Mouse (Mus musculus) intestine, embryonic 14.5 days (tissue): ENCODE measurements around the gene Tcn2. TPM values are rescaled to one million over a fixed set of nuclear protein-coding genes. Genes with fewer than 3 reads are reported as not detected.
"Not testable (repeated sequence)": the region's sequence is repeated elsewhere in the genome, so short reads cannot be mapped to it uniquely, and the experiment has no call there.

Source experiments
- ATAC-seq: fragments of 200-750 bp; cut with Nextera tagmentation; replicated peaks from 2 replicates; pipeline ENCODE4 v1.8.0; 2017; ENCODE audit warnings: low read depth, moderate number of reproducible peaks, moderate TSS enrichment, moderate library complexity; ENCODE audit not compliant: low FRiP score, low TSS enrichment
- DNase-seq: peaks from one replicate; pipeline ENCODE4 v3.0.0-alpha.2; 2018; ENCODE audit warnings: low spot score
- H3K27ac ChIP-seq: fragments of 300-500 bp; sonication (generic); 2 replicates; pipeline ENCODE4 v1.5.1; 2014; ENCODE audit warnings: low read depth, mild to moderate bottlenecking, control low read depth
- H3K27me3 ChIP-seq: fragments of 300-500 bp; sonication (generic); replicated peaks from 2 replicates; pipeline ENCODE4 v1.6.1; 2014; ENCODE audit warnings: low read length, control low read depth; ENCODE audit not compliant: control insufficient read depth, insufficient read depth
- H3K36me3 ChIP-seq: fragments of 300-500 bp; sonication (generic); 2 replicates; pipeline ENCODE4 v1.6.1; 2014; ENCODE audit warnings: low read length, control low read depth; ENCODE audit not compliant: control insufficient read depth, insufficient read depth
- H3K4me1 ChIP-seq: fragments of 300-500 bp; sonication (generic); replicated peaks from 2 replicates; pipeline ENCODE4 v1.6.1; 2014; ENCODE audit warnings: low read length, control low read depth, mixed read lengths; ENCODE audit not compliant: control insufficient read depth, insufficient read depth
- H3K4me2 ChIP-seq: fragments of 300-500 bp; sonication (generic); 2 replicates; pipeline ENCODE4 v1.6.1; 2014; ENCODE audit warnings: low read length
- H3K4me3 ChIP-seq: fragments of 300-500 bp; sonication (generic); 2 replicates; pipeline ENCODE4 v1.5.1; 2014; ENCODE audit warnings: low read depth, low read length, control low read depth, mixed read lengths
- H3K9ac ChIP-seq: fragments of 300-500 bp; sonication (generic); 2 replicates; pipeline ENCODE4 v1.6.1; 2014; ENCODE audit warnings: mild to moderate bottlenecking, low read length
- H3K9me3 ChIP-seq: fragments of 300-500 bp; sonication (generic); 2 replicates; pipeline ENCODE4 v1.6.1; 2016; ENCODE audit warnings: low read length, control low read depth; ENCODE audit not compliant: control insufficient read depth
- WGBS: fragments of 180-500 bp; shearing (Covaris S2); extraction: QIAGEN DNeasy Blood & Tissue Kit; methylation state at CpG from one replicate; pipeline ENCODE4 v1.1.7; 2014; 5-methylcytosine and 5-hydroxymethylcytosine counted together
- polyA plus RNA-seq: library from polyadenylated mRNA; unstranded; fragments of >200 nt; fragmentation: Nextera tagmentation; extraction: Ambion mirVana; gene quantifications from 2 replicates; pipeline ENCODE4 v1.2.1, GENCODE M21; 2014

Tcn2 gene
- polyA plus RNA-seq, 1 experiment from 2014 or later = 37.9 TPM

- peak overlapping the region; percentile 87 for H3K4me3 ChIP-seq
- H3K27ac ChIP-seq = peak overlapping the region; percentile 70
- ATAC-seq (0 out of 2 replicates have a peak, but pooled peaks have one; percentile 20), DNase-seq (peak; percentile 41)
- H3K4me2 ChIP-seq = peak overlapping the region; percentile 79
- WGBS = 14% methylated on average over 11 of the region's 11 CpGs
- H3K36me3 ChIP-seq = peaks cover 23% of the 10 kb centered on the region
- H3K4me1 ChIP-seq = peaks cover 10% of the 10 kb centered on the region; the same call in 1 of the 2 replicates
- H3K9me3 ChIP-seq = no peaks in the 10 kb centered on the region
- H3K27me3 ChIP-seq = no peaks in the 10 kb centered on the region
- H3K9ac ChIP-seq = peak overlapping the region; percentile 93
Measured at GRCm38 (mm10) chr11:3964416-3965172, 32.6 kb upstream of the Tcn2 start.

- ATAC-seq = peak; percentile 92
- Histone ChIP-seq H3K4me1 (peaks cover 10% of the 10 kb centered on the region; the same call in 1 of the 2 replicates), H3K27me3 (no peaks in the 10 kb centered on the region), H3K4me3 (peak within 1 kb of the TSS; percentile 87), H3K9ac (peak within 1 kb of the TSS; percentile 93), H3K4me2 (peak within 1 kb of the TSS; percentile 79), H3K9me3 (no peaks in the 10 kb centered on the region), H3K36me3 (peaks cover 15% of the 10 kb centered on the region), H3K27ac (peak within 1 kb of the TSS; percentile 70)
- WGBS = 1% methylated on average over 31 of the region's 31 CpGs
- DNase-seq = peak; percentile 94
Measured at GRCm38 (mm10) chr11:3963610-3964415, 31.9 kb upstream of the Tcn2 start, which contains the start of gene Pes1. TSS of gene Pes1 (plus strand) at chr11:3963975.

GRCm38 (mm10) chr11:3963155-3963554, 31.2 kb upstream of the Tcn2 start:
- peak overlapping the region; percentile 87 for H3K4me3 ChIP-seq
- H3K4me1 ChIP-seq = peaks cover 10% of the 10 kb centered on the region; the same call in 1 of the 2 replicates
- ATAC-seq = peak; percentile 36; the same call in 1 of the 2 replicates
- 78% methylated on average over 10 of the region's 10 CpGs for WGBS
- H3K9me3 ChIP-seq = no peaks in the 10 kb centered on the region
- peaks cover 8% of the 10 kb centered on the region for H3K36me3 ChIP-seq
- peak overlapping the region; percentile 70; the same call in 1 of the 2 replicates for H3K27ac ChIP-seq
- no peak for DNase-seq
- H3K27me3 ChIP-seq = no peaks in the 10 kb centered on the region
- peak overlapping the region; percentile 93 for H3K9ac ChIP-seq
- peak overlapping the region; percentile 79 for H3K4me2 ChIP-seq

- no peak overlapping the region for H3K9ac ChIP-seq
- 61% methylated on average over 3 of the region's 3 CpGs for WGBS
Measured at GRCm38 (mm10) chr11:3961761-3962160, 29.8 kb upstream of the Tcn2 start.

GRCm38 (mm10) chr11:3960901-3961300, 28.9 kb upstream of the Tcn2 start:
- no peak overlapping the region for H3K4me2 ChIP-seq
- no peak overlapping the region for H3K4me3 ChIP-seq
- H3K36me3 ChIP-seq = no peaks in the 10 kb centered on the region
- no peaks in the 10 kb centered on the region for H3K9me3 ChIP-seq
- no peak overlapping the region for H3K27ac ChIP-seq
- no peak overlapping the region for H3K9ac ChIP-seq
- H3K27me3 ChIP-seq = no peaks in the 10 kb centered on the region
- DNase-seq = no peak
- peaks cover 10% of the 10 kb centered on the region; the same call in 1 of the 2 replicates for H3K4me1 ChIP-seq
- ATAC-seq = no peak
- 71% methylated on average over 2 of the region's 2 CpGs for WGBS

More at GRCm38 (mm10) chr11:3961761-3962160, 29.8 kb upstream of the Tcn2 start:
- H3K27me3 ChIP-seq = no peaks in the 10 kb centered on the region
- H3K27ac ChIP-seq = no peak overlapping the region
- H3K36me3 ChIP-seq = no peaks in the 10 kb centered on the region
- H3K4me2 ChIP-seq = no peak overlapping the region
- peaks cover 10% of the 10 kb centered on the region; the same call in 1 of the 2 replicates for H3K4me1 ChIP-seq
- no peaks in the 10 kb centered on the region for H3K9me3 ChIP-seq
- H3K4me3 ChIP-seq = no peak overlapping the region
- DNase-seq (no peak), ATAC-seq (no peak)

GRCm38 (mm10) chr11:3955371-3955770, 23.4 kb upstream of the Tcn2 start:
- H3K9me3 ChIP-seq, H3K4me1 ChIP-seq, H3K9ac ChIP-seq, H3K4me3 ChIP-seq, ATAC-seq, H3K27me3 ChIP-seq, H3K4me2 ChIP-seq, H3K27ac ChIP-seq, DNase-seq, H3K36me3 ChIP-seq: not testable (repeated sequence)
- WGBS = 72% methylated on average over 4 of the region's 4 CpGs

GRCm38 (mm10) chr11:3954876-3955275, 22.9 kb upstream of the Tcn2 start:
- H3K4me2 ChIP-seq, DNase-seq, H3K9ac ChIP-seq, H3K27ac ChIP-seq, H3K27me3 ChIP-seq, H3K36me3 ChIP-seq, H3K4me3 ChIP-seq, ATAC-seq, H3K4me1 ChIP-seq, H3K9me3 ChIP-seq: not testable (repeated sequence)
- WGBS = 86% methylated on average over 5 of the region's 5 CpGs

- Histone ChIP-seq H3K27me3 (peaks cover 7% of the 10 kb centered on the region; the same call in 1 of the 2 replicates), H3K9ac (no peak overlapping the region), H3K4me1 (no peaks in the 10 kb centered on the region), H3K9me3 (no peaks in the 10 kb centered on the region), H3K4me3 (no peak overlapping the region), H3K27ac (no peak overlapping the region), H3K4me2 (no peak overlapping the region), H3K36me3 (no peaks in the 10 kb centered on the region)
- ATAC-seq = no peak
- 32% methylated on average over 1 of the region's 1 CpGs for WGBS
- DNase-seq = no peak
Measured at GRCm38 (mm10) chr11:3946386-3946785, 14.4 kb upstream of the Tcn2 start.
